Mouse (Mus musculus) Patski (cell line): ENCODE results near the gene Zzz3. TPM values are rescaled to one million over a fixed set of nuclear protein-coding genes. Genes with fewer than 3 reads are reported as not detected.

Experiments
- ATAC-seq: fragments of 100-300 bp; one replicate; pipeline ENCODE4 v1.8.0; 2021
- CTCF ChIA-PET: fragments of 350-600 bp; sonication (Branson Sonifier 250); formaldehyde crosslinking; loops from one replicate; lab custom pipeline; 2022; ENCODE audit warnings: inconsistent platforms; lab: Charles Lee
- POLR2A ChIA-PET: fragments of 350-600 bp; sonication (Branson Sonifier 250); formaldehyde crosslinking; loops from one replicate; lab custom pipeline; 2022; ENCODE audit warnings: antibody characterized with exemption, inconsistent platforms; lab: Charles Lee
- DNase-seq: peaks from one replicate; pipeline ENCODE4 v3.0.0-alpha.2; 2011; ENCODE audit warnings: low read depth, low spot score
- H3K27me3 ChIP-seq: fragments of 371-371 bp; one replicate; pipeline ENCODE4 v1.5.1; 2021
- CTCF ChIP-seq: fragments of 100-300 bp; IDR thresholded peaks from one replicate; pipeline ENCODE4 v1.5.1; 2021
- in situ Hi-C: fragments of 300-500 bp; cut with MboI; formaldehyde crosslinking; loops from 3 replicates; pipeline ENCODE4 v1.11.1; 2018; ENCODE audit warnings: low pct_unique_long_range_greater_than_20kb, mixed read lengths
- polyA plus RNA-seq: library from polyadenylated mRNA; unstranded; gene quantifications from one replicate; pipeline ENCODE4 v1.2.3, GENCODE M21; 2021

Zzz3 gene
- polyA plus RNA-seq, 1 experiment from 2014 or later, result 63.4 TPM

- in situ Hi-C loops, result loop anchor here (5.0 to 10.0 kb wide), 2 partner anchors 77 to 320 kb away; no protein-coding TSS in a partner anchor
- H3K27me3 ChIP-seq, result no peaks in the 10 kb centered on the region
- DNase-seq (no peak), ATAC-seq (no peak)
- CTCF ChIA-PET, result interaction anchor here (0.7 to 5.6 kb wide), 9 partner anchors 62 to 364 kb away, joined by 3 to 44 read pairs (median 4); no protein-coding TSS in a partner anchor
- POLR2A ChIA-PET, result interaction anchor here (0.6 to 2.3 kb wide), 10 partner anchors 9 to 355 kb away, joined by 3 to 8 read pairs (median 4); no protein-coding TSS in a partner anchor
- TF ChIP-seq CTCF, result no peak
Observed at GRCm38 (mm10) chr3:152397335-152397940, 2.2 kb downstream of the Zzz3 start.

GRCm38 (mm10) chr3:152400441-152400840, 5.2 kb downstream of the Zzz3 start:
- no peak for TF ChIP-seq CTCF
- no peaks in the 10 kb centered on the region for H3K27me3 ChIP-seq
- in situ Hi-C loops, result no loop called here
- ATAC-seq (no peak), DNase-seq (no peak)
- ChIA-PET POLR2A (interaction anchor here (0.7 to 2.3 kb wide), 2 partner anchors 34 to 167 kb away, joined by 3 to 5 read pairs; no protein-coding TSS in a partner anchor), CTCF (interaction anchor here (0.9 to 4.7 kb wide), 6 partner anchors 18 to 349 kb away, joined by 3 to 18 read pairs (median 4); no protein-coding TSS in a partner anchor)

- TF ChIP-seq CTCF, result no peak
- ATAC-seq, result no peak
- no peaks in the 10 kb centered on the region for H3K27me3 ChIP-seq
- in situ Hi-C loops, result no loop called here
- DNase-seq, result no peak
- ChIA-PET CTCF (interaction anchor here (0.9 to 4.7 kb wide), 7 partner anchors 17 to 349 kb away, joined by 3 to 18 read pairs (median 4); no protein-coding TSS in a partner anchor), POLR2A (interaction anchor here (0.7 to 2.3 kb wide), 2 partner anchors 33 to 166 kb away, joined by 3 to 5 read pairs; no protein-coding TSS in a partner anchor)
Observed at GRCm38 (mm10) chr3:152400875-152401274, 5.6 kb downstream of the Zzz3 start.

- POLR2A ChIA-PET, result interaction anchor here (0.5 to 2.3 kb wide), 2 partner anchors 10 to 32 kb away, joined by 3 to 5 read pairs; no protein-coding TSS in a partner anchor
- no peaks in the 10 kb centered on the region for H3K27me3 ChIP-seq
- CTCF ChIA-PET, result interaction anchor here (0.6 to 4.7 kb wide), 6 partner anchors 9 to 305 kb away, joined by 3 to 18 read pairs (median 3); no protein-coding TSS in a partner anchor
- in situ Hi-C loops, result no loop called here
- ATAC-seq, result peak; percentile 67
- TF ChIP-seq CTCF, result no peak
- peak; percentile 88 for DNase-seq
Observed at GRCm38 (mm10) chr3:152401964-152402670, 6.8 kb downstream of the Zzz3 start.

- ATAC-seq (no peak), DNase-seq (no peak)
- in situ Hi-C loops, result no loop called here
- ChIA-PET CTCF (interaction anchor here (0.8 to 4.7 kb wide), 4 partner anchors 9 to 72 kb away, joined by 3 to 18 read pairs (median 4); no protein-coding TSS in a partner anchor), POLR2A (interaction anchor here (0.5 to 2.3 kb wide), 2 partner anchors 9 to 32 kb away, joined by 3 to 5 read pairs; no protein-coding TSS in a partner anchor)
- no peak for TF ChIP-seq CTCF
- H3K27me3 ChIP-seq, result no peaks in the 10 kb centered on the region
Observed at GRCm38 (mm10) chr3:152402671-152403066, 7.4 kb downstream of the Zzz3 start.

- in situ Hi-C loops, result no loop called here
- CTCF ChIA-PET, result interaction anchor here (0.6 to 4.7 kb wide), 7 partner anchors 8 to 384 kb away, joined by 3 to 18 read pairs (median 5); partner anchors contain the start of gene Zzz3
- peak; percentile 66 for ATAC-seq
- H3K27me3 ChIP-seq, result no peaks in the 10 kb centered on the region
- POLR2A ChIA-PET, result interaction anchor here (1.4 to 2.6 kb wide), 2 partner anchors 10 to 319 kb away, joined by 4 to 8 read pairs; no protein-coding TSS in a partner anchor
- TF ChIP-seq CTCF, result no peak
- peak; percentile 81 for DNase-seq
Observed at GRCm38 (mm10) chr3:152403827-152404226, 8.6 kb downstream of the Zzz3 start.

GRCm38 (mm10) chr3:152405420-152405819, 10.1 kb downstream of the Zzz3 start:
- no peak for ATAC-seq
- no peak for TF ChIP-seq CTCF
- POLR2A ChIA-PET, result interaction anchor here (1.2 to 2.6 kb wide), 3 partner anchors 8 to 317 kb away, joined by 4 to 8 read pairs (median 6); no protein-coding TSS in a partner anchor
- CTCF ChIA-PET, result interaction anchor here (0.7 to 3.8 kb wide), 6 partner anchors 9 to 28 kb away, joined by 3 to 13 read pairs (median 4); partner anchors contain the start of gene Zzz3
- H3K27me3 ChIP-seq, result no peaks in the 10 kb centered on the region
- no peak for DNase-seq
- in situ Hi-C loops, result no loop called here

GRCm38 (mm10) chr3:152405978-152406640, 10.8 kb downstream of the Zzz3 start:
- TF ChIP-seq CTCF, result no peak
- DNase-seq, result no peak
- POLR2A ChIA-PET, result interaction anchor here (1.2 to 2.6 kb wide), 3 partner anchors 8 to 15 kb away, joined by 4 to 8 read pairs (median 6); no protein-coding TSS in a partner anchor
- no peaks in the 10 kb centered on the region for H3K27me3 ChIP-seq
- in situ Hi-C loops, result no loop called here
- ATAC-seq, result no peak
- CTCF ChIA-PET, result interaction anchor here (0.7 to 3.8 kb wide), 10 partner anchors 8 to 317 kb away, joined by 3 to 13 read pairs (median 4); partner anchors contain the start of gene Zzz3

- in situ Hi-C loops, result no loop called here
- ChIA-PET POLR2A (no interaction called here), CTCF (interaction anchor here (1.1 kb wide), 1 partner anchor 13 kb away, joined by 3 read pairs; no protein-coding TSS in a partner anchor)
- DNase-seq (no peak), ATAC-seq (no peak)
- TF ChIP-seq CTCF, result no peak
- H3K27me3 ChIP-seq, result no peaks in the 10 kb centered on the region
Observed at GRCm38 (mm10) chr3:152410980-152411551, 15.8 kb downstream of the Zzz3 start.
